Mouse (Mus musculus): ENCODE results near the gene Ldlr. TPM values are rescaled to one million over a fixed set of nuclear protein-coding genes. Genes with fewer than 3 reads are reported as not detected.
"Not testable (repeated sequence)": the region's sequence is repeated elsewhere in the genome, so short reads cannot be mapped to it uniquely, and the experiment has no call there.

Gene Ldlr
- polyA plus RNA-seq, 1 experiment from 2014 or later, result 76.7 TPM

- H3K9me3 ChIP-seq, result no peaks in the 10 kb centered on the region
- peaks cover 7% of the 10 kb centered on the region for H3K4me1 ChIP-seq (replicated peaks)
- no peak overlapping the region for H3K27ac ChIP-seq
- no peaks in the 10 kb centered on the region for H3K27me3 ChIP-seq (replicated peaks)
- ATAC-seq, result peak; percentile 64
- 8% methylated on average over 6 of the region's 6 CpGs for whole genome bisulfite sequencing
- no peak overlapping the region for H3K4me2 ChIP-seq (replicated peaks)
- no peak overlapping the region for H3K4me3 ChIP-seq (replicated peaks)
- H3K36me3 ChIP-seq, result peaks cover 7% of the 10 kb centered on the region; the same call in 1 of the 2 replicates
- no peak overlapping the region for H3K9ac ChIP-seq
Observed at GRCm38 (mm10) chr9:21786906-21787305, 63.6 kb downstream of the Ldlr start.

GRCm38 (mm10) chr9:21787654-21788053, 64.4 kb downstream of the Ldlr start:
- WGBS, result 70% methylated on average over 5 of the region's 5 CpGs

GRCm38 (mm10) chr9:21788234-21788633, 65.0 kb downstream of the Ldlr start:
- peaks cover 7% of the 10 kb centered on the region; the same call in 1 of the 2 replicates for H3K36me3 ChIP-seq
- H3K9me3 ChIP-seq, result no peaks in the 10 kb centered on the region
- no peak overlapping the region for H3K9ac ChIP-seq
- H3K27ac ChIP-seq, result no peak overlapping the region
- no peaks in the 10 kb centered on the region for H3K27me3 ChIP-seq (replicated peaks)
- H3K4me1 ChIP-seq (replicated peaks), result peaks cover 18% of the 10 kb centered on the region
- WGBS, result 75% methylated on average over 9 of the region's 9 CpGs
- no peak for ATAC-seq
- H3K4me3 ChIP-seq (replicated peaks), result no peak overlapping the region
- H3K4me2 ChIP-seq (replicated peaks), result no peak overlapping the region

More at GRCm38 (mm10) chr9:21787654-21788053, 64.4 kb downstream of the Ldlr start:
- H3K4me3 ChIP-seq (replicated peaks), result no peak overlapping the region
- ATAC-seq, result no peak
- peaks cover 7% of the 10 kb centered on the region; the same call in 1 of the 2 replicates for H3K36me3 ChIP-seq
- no peak overlapping the region for H3K27ac ChIP-seq
- H3K9ac ChIP-seq, result no peak overlapping the region
- H3K9me3 ChIP-seq, result no peaks in the 10 kb centered on the region
- H3K27me3 ChIP-seq (replicated peaks), result no peaks in the 10 kb centered on the region
- H3K4me1 ChIP-seq (replicated peaks), result peaks cover 14% of the 10 kb centered on the region
- H3K4me2 ChIP-seq (replicated peaks), result no peak overlapping the region

GRCm38 (mm10) chr9:21791861-21792260, 68.6 kb downstream of the Ldlr start:
- ATAC-seq, result peak; percentile 38; the same call in 1 of the 2 replicates
- H3K9ac ChIP-seq, result no peak overlapping the region

GRCm38 (mm10) chr9:21792644-21793043, 69.4 kb downstream of the Ldlr start:
- H3K27ac ChIP-seq, result 0 out of 2 replicates have a peak overlapping the region, but pooled peaks have one; percentile 11
- ATAC-seq, result no peak
- H3K36me3 ChIP-seq, result peaks cover 26% of the 10 kb centered on the region
- 43% methylated on average over 8 of the region's 8 CpGs for WGBS
- peak overlapping the region; percentile 39 for H3K4me2 ChIP-seq (replicated peaks)
- H3K9me3 ChIP-seq, result no peaks in the 10 kb centered on the region
- H3K4me3 ChIP-seq (replicated peaks), result no peak overlapping the region
- H3K27me3 ChIP-seq (replicated peaks), result no peaks in the 10 kb centered on the region
- H3K9ac ChIP-seq, result no peak overlapping the region; the same call in 1 of the 2 replicates
- H3K4me1 ChIP-seq (replicated peaks), result peaks cover 39% of the 10 kb centered on the region

More at GRCm38 (mm10) chr9:21791861-21792260, 68.6 kb downstream of the Ldlr start:
- H3K4me2 ChIP-seq (replicated peaks), result peak overlapping the region; percentile 39
- no peaks in the 10 kb centered on the region for H3K9me3 ChIP-seq
- H3K4me1 ChIP-seq (replicated peaks), result peaks cover 31% of the 10 kb centered on the region
- WGBS, result 61% methylated on average over 8 of the region's 8 CpGs
- H3K36me3 ChIP-seq, result peaks cover 26% of the 10 kb centered on the region
- no peaks in the 10 kb centered on the region for H3K27me3 ChIP-seq (replicated peaks)
- 0 out of 2 replicates have a peak overlapping the region, but pooled peaks have one; percentile 22 for H3K27ac ChIP-seq
- no peak overlapping the region for H3K4me3 ChIP-seq (replicated peaks)

GRCm38 (mm10) chr9:21793507-21793906, 70.2 kb downstream of the Ldlr start:
- not testable (repeated sequence) for ATAC-seq; H3K4me2 ChIP-seq (replicated peaks); H3K9ac ChIP-seq; H3K9me3 ChIP-seq; H3K27ac ChIP-seq; H3K4me3 ChIP-seq (replicated peaks); H3K27me3 ChIP-seq (replicated peaks)
- Histone ChIP-seq H3K4me1 (replicated peaks) (peaks cover 40% of the 10 kb centered on the region), H3K36me3 (peaks cover 26% of the 10 kb centered on the region)
- WGBS, result 95% methylated on average over 6 of the region's 6 CpGs

GRCm38 (mm10) chr9:21794344-21794834, 71.1 kb downstream of the Ldlr start:
- no peak for ATAC-seq
- 95% methylated on average over 18 of the region's 18 CpGs for WGBS
- Histone ChIP-seq H3K4me2 (replicated peaks) (no peak overlapping the region), H3K9ac (no peak overlapping the region), H3K27me3 (replicated peaks) (no peaks in the 10 kb centered on the region), H3K36me3 (peaks cover 21% of the 10 kb centered on the region), H3K4me3 (replicated peaks) (no peak overlapping the region), H3K27ac (no peak overlapping the region), H3K4me1 (replicated peaks) (peaks cover 47% of the 10 kb centered on the region), H3K9me3 (no peaks in the 10 kb centered on the region)

- WGBS, result 93% methylated on average over 25 of the region's 25 CpGs
Observed at GRCm38 (mm10) chr9:21794925-21795324, 71.6 kb downstream of the Ldlr start.

GRCm38 (mm10) chr9:21795579-21795978, 72.3 kb downstream of the Ldlr start:
- Histone ChIP-seq H3K9ac (peak overlapping the region; percentile 34), H3K4me2 (replicated peaks) (peak overlapping the region; percentile 78), H3K4me1 (replicated peaks) (peaks cover 47% of the 10 kb centered on the region), H3K27me3 (replicated peaks) (no peaks in the 10 kb centered on the region), H3K4me3 (replicated peaks) (peak overlapping the region; percentile 22; the same call in 1 of the 2 replicates), H3K9me3 (no peaks in the 10 kb centered on the region), H3K36me3 (peaks cover 19% of the 10 kb centered on the region), H3K27ac (peak overlapping the region; percentile 94; the same call in 1 of the 2 replicates)
- WGBS, result 62% methylated on average over 5 of the region's 5 CpGs
- no peak for ATAC-seq

More at GRCm38 (mm10) chr9:21794925-21795324, 71.6 kb downstream of the Ldlr start:
- no peak for ATAC-seq
- Histone ChIP-seq H3K36me3 (peaks cover 19% of the 10 kb centered on the region), H3K9ac (no peak overlapping the region), H3K27me3 (replicated peaks) (no peaks in the 10 kb centered on the region), H3K4me2 (replicated peaks) (no peak overlapping the region), H3K4me1 (replicated peaks) (peaks cover 47% of the 10 kb centered on the region), H3K9me3 (no peaks in the 10 kb centered on the region), H3K27ac (no peak overlapping the region), H3K4me3 (replicated peaks) (no peak overlapping the region)

- 24% methylated on average over 3 of the region's 3 CpGs for WGBS
- H3K36me3 ChIP-seq, result peaks cover 23% of the 10 kb centered on the region
- H3K27me3 ChIP-seq (replicated peaks), result no peaks in the 10 kb centered on the region
- H3K4me3 ChIP-seq (replicated peaks), result peak overlapping the region; percentile 22
- peaks cover 45% of the 10 kb centered on the region for H3K4me1 ChIP-seq (replicated peaks)
- H3K27ac ChIP-seq, result peak overlapping the region; percentile 94
- peak overlapping the region; percentile 78 for H3K4me2 ChIP-seq (replicated peaks)
- H3K9ac ChIP-seq, result peak overlapping the region; percentile 34
- no peak for ATAC-seq
- H3K9me3 ChIP-seq, result no peaks in the 10 kb centered on the region
Observed at GRCm38 (mm10) chr9:21796259-21796658, 73.0 kb downstream of the Ldlr start.

GRCm38 (mm10) chr9:21796919-21797318, 73.6 kb downstream of the Ldlr start:
- H3K9ac ChIP-seq, result peak overlapping the region; percentile 80; the same call in 1 of the 2 replicates
- peaks cover 40% of the 10 kb centered on the region for H3K4me1 ChIP-seq (replicated peaks)
- no peak for ATAC-seq
- 55% methylated on average over 3 of the region's 3 CpGs for WGBS
- peak overlapping the region; percentile 78 for H3K4me2 ChIP-seq (replicated peaks)
- peaks cover 26% of the 10 kb centered on the region for H3K36me3 ChIP-seq
- peak overlapping the region; percentile 94 for H3K27ac ChIP-seq
- peak overlapping the region; percentile 70 for H3K4me3 ChIP-seq (replicated peaks)
- H3K27me3 ChIP-seq (replicated peaks), result no peaks in the 10 kb centered on the region
- H3K9me3 ChIP-seq, result no peaks in the 10 kb centered on the region

- 1% methylated on average over 26 of the region's 26 CpGs for WGBS
- H3K4me2 ChIP-seq (replicated peaks), result peak overlapping the region; percentile 78
- H3K36me3 ChIP-seq, result peaks cover 26% of the 10 kb centered on the region
- no peaks in the 10 kb centered on the region for H3K27me3 ChIP-seq (replicated peaks)
- ATAC-seq, result peak; percentile 79
- H3K4me3 ChIP-seq (replicated peaks), result peak overlapping the region; percentile 70
- peaks cover 30% of the 10 kb centered on the region for H3K4me1 ChIP-seq (replicated peaks)
- peak overlapping the region; percentile 94 for H3K27ac ChIP-seq
- H3K9ac ChIP-seq, result peak overlapping the region; percentile 80
- no peaks in the 10 kb centered on the region for H3K9me3 ChIP-seq
Observed at GRCm38 (mm10) chr9:21797921-21798344, 74.7 kb downstream of the Ldlr start.

All from intestine, embryonic 15.5 days (tissue).